ENCODE assay signal across 25 mouse cellular contexts in the genomic region with DNA sequence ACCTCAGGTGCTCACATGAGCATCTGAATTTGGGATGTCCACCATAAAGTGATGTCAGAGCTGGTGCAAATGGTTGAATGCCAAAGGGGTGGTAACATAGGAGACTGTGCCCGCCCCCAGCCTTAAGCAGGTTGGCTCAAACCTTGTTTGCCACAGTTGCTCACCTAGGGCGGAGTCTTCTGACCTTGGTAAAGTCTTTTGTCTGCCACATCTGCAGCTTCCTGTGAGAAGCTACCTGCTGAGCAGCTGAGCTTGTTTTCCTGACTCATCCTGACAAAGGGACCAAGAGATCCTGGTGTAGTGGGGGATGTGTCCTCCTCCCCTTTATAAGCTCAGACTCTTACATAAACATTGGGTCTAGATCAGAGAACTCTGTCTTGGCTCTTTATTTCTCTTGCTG.
A peak's percentile ranks its signal among the peaks of the same experiment; 100 is the strongest.
DNase-seq lines count a peak whose midpoint lies in the region; ATAC-seq lines count a peak whose summit lies in the region.
"Had no signal": no experiment of that assay in that cellular context is flagged by ENCODE, and none has a peak within 500 bp of the region (broad histone marks: within the 10 kb centered on the region; RNA-seq: fewer than 3 reads in every experiment).

No protein-coding gene starts in this region.

- no peaks in the 10 kb centered on the region for H3K27me3 ChIP-seq in heart, embryonic 10.5 days (ENCODE audit: insufficient read depth, poor library complexity, severe bottlenecking)
- H3K27me3 ChIP-seq: CH12.LX; embryonic facial prominence, embryonic 12.5 days; forebrain, embryonic 13.5 days; forebrain, embryonic 15.5 days had no signal

- no peak for ATAC-seq in monocyte, adult 5-6 weeks (replicated peaks; ENCODE audit: insufficient number of reproducible peaks, low FRiP score, low TSS enrichment, poor library complexity, severe bottlenecking)
- ATAC-seq: activated CD4-positive, CD25-positive, alpha-beta regulatory T cell, adult 4 months; CD4-positive, CD25-positive, alpha-beta regulatory T cell, adult 4 months; forebrain, embryonic 13.5 days; forebrain, embryonic 15.5 days; forebrain, postnatal 0 days had no signal

- WGBS in heart, embryonic 10.5 days = 64% methylated on average over 2 of the region's 2 CpGs

- intact Hi-C loops in heart, postnatal 36 days (cut with DNase I) = no loop called here

- H3K9me3 ChIP-seq in heart, embryonic 10.5 days = no peaks in the 10 kb centered on the region
- H3K9me3 ChIP-seq: embryonic facial prominence, embryonic 10.5 days; embryonic facial prominence, embryonic 12.5 days; forebrain, embryonic 13.5 days; forebrain, embryonic 15.5 days had no signal

- H3K36me3 ChIP-seq in heart, embryonic 10.5 days = no peaks in the 10 kb centered on the region
- H3K36me3 ChIP-seq: embryonic facial prominence, embryonic 10.5 days; embryonic facial prominence, embryonic 12.5 days; forebrain, embryonic 15.5 days had no signal

- no peak overlapping the region for H3K27ac ChIP-seq in heart, embryonic 10.5 days
- H3K27ac ChIP-seq: embryonic facial prominence, embryonic 10.5 days; embryonic facial prominence, embryonic 12.5 days; forebrain, embryonic 13.5 days; forebrain, embryonic 15.5 days had no signal

- DNase-seq in heart, embryonic 10.5 days (ENCODE audit: low spot score) = peak; percentile 6
- DNase-seq in heart, postnatal 36 days = no peak
- DNase-seq in ES-CJ7 (ENCODE audit: low read depth, low spot score) = peak; percentile 97
- DNase-seq in R1 (ENCODE audit: low read depth, low spot score) = peak; percentile 99
- peak; percentile 96 for DNase-seq in ZHBTc4 (ENCODE audit: low read depth, low spot score)
- DNase-seq in right cerebral cortex, postnatal 4 days = no peak
- no peak for DNase-seq in cerebellum, postnatal 4 days (ENCODE audit: low spot score in 2 of 2)
- DNase-seq: adrenal gland, adult 2 months; adrenal gland, postnatal 10 days; adrenal gland, postnatal 25 days; cerebellum, adult 11 months; cerebellum, adult 18-20 months; cerebellum, adult 8-10 months; cerebellum, adult 9-11 months; cerebellum, postnatal 14 days; cerebellum, postnatal 36 days; forebrain, postnatal 0 days had no signal

- no peak overlapping the region for H3K4me3 ChIP-seq in heart, embryonic 10.5 days
- H3K4me3 ChIP-seq: embryonic facial prominence, embryonic 10.5 days; embryonic facial prominence, embryonic 12.5 days; forebrain, embryonic 13.5 days; forebrain, embryonic 15.5 days had no signal

- no peaks in the 10 kb centered on the region for H3K4me1 ChIP-seq in heart, embryonic 10.5 days
- H3K4me1 ChIP-seq: embryonic facial prominence, embryonic 10.5 days; embryonic facial prominence, embryonic 12.5 days; forebrain, embryonic 13.5 days; forebrain, embryonic 15.5 days had no signal

Comparison
In these comparisons a context has a peak if more than half of its experiments do, and no peak if none do; other contexts are left out.
1. DNase-seq: peak in heart, embryonic 10.5 days (single experiment), ES-CJ7 (single experiment), R1 (single experiment) and ZHBTc4 (single experiment); none in heart, postnatal 36 days (0 of 2), right cerebral cortex, postnatal 4 days (single experiment) and cerebellum, postnatal 4 days (0 of 2).